Mouse (Mus musculus): Measurements from ENCODE around the gene Rtel1. TPM values are rescaled to one million over a fixed set of nuclear protein-coding genes. Genes with fewer than 3 reads are reported as not detected.
A peak's percentile ranks its signal among the peaks of the same experiment; 100 is the strongest.

The Rtel1 gene
- total RNA-seq, 2 experiments from 2014 or later = 7.2 to 11.3 TPM

DNA sequence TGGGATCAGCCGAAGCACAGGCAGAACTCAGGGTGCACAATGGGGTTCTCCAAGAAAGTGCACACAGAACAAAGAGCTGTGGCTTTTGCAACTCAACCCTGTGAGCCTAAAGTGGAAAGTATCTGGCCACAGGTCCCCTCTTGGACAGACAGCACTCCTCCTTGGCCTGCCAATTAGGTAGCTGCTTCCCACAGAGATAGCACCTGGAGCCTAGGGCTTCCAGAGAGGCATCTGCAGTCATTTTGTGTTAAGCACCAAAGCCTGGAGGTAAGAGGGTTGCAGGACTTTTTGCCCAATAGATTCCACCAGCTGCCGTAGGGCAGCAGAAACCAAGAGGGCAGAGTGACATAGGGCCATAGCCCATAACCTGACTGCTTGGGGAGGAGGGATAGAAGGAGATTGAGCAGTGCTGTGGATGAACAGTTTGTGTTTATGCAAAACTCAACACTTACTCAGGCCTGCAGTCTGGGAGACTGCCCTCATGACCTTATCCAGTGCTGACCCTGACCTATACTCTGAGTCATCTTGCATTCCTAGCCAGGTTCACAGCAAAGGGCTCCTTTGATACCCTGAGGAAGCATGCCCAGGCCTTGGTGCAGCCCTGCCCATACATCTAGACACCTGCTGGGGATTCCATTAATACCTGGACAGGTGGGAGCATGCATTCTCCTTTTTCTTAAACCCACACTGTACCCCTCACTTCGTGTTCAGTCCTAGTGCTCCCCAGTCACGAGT lies 70.8 kb downstream of the Rtel1 start:
- no peak for DNase-seq

DNA sequence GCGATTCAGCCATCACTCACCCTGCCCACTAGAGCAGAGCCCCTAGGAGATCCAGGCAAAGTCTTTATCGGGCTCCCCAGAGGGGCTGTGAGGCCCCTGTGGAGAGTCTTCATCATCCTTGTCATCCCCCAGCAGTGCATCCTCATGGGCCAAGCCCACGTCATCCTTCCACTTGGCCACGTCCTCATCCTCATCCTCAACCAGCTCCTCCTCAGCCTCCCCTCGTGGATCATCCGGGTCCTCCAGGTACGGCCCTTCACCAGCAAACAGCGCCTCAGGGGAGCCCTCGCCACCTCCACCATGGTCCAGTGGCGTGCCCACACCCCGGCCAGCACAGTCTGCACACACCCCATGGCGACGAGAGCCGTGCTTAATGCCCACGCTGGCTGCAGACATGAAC lies 71.5 kb downstream of the Rtel1 start:
- DNase-seq = no peak

DNA sequence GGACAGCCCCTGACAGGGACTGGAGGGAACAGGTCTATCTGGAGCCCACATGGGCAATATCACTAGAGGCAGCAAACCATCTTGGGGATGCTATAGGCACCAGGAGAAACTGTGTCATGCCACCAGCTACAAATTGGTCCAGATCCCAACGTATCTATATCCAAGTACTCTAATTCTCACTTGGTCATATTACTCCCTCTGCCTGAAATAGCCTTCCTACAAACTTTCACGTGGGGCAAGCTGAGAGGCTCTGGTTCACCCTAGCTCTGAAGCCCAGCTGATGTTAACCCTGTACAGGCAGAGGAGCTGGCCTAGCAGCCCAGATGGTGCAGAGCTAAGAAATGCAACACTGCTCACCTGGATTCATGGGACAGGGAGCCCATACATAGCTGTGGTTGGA lies 72.0 kb downstream of the Rtel1 start:
- DNase-seq = no peak

- DNase-seq = peak; percentile 85 to 93
Measured at GRCm38 (mm10) chr2:181392600-181393213, 73.2 kb downstream of the Rtel1 start.

GRCm38 (mm10) chr2:181394086-181394485 lies 74.5 kb downstream of the Rtel1 start:
- no peak for DNase-seq

DNA sequence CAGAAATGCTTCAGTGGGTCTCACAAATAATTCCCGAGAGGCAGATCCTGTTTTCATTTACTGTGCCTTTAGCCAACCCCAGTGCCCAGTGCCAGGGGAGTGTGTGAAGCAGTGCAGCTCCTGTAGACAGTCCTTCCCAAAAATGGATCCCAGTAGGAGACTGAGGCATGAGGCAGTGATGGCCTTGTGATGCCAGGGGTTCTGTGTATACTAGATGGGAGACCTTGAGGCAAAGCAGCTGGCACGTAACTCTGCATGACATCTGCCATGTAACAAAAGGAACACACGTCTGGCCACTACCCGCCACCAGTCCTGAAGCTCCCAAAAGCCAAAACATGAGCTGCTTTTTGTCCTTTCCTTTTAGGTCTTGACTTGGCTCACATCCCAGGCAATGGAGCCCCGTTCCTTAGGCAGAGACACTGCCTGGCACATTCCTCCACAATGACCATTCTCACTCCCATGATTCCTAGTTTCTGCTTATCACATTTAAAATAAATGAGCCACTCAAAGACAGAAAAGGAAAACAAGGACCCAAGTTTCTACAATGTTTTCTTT lies 77.7 kb downstream of the Rtel1 start:
- no peak for DNase-seq

DNA sequence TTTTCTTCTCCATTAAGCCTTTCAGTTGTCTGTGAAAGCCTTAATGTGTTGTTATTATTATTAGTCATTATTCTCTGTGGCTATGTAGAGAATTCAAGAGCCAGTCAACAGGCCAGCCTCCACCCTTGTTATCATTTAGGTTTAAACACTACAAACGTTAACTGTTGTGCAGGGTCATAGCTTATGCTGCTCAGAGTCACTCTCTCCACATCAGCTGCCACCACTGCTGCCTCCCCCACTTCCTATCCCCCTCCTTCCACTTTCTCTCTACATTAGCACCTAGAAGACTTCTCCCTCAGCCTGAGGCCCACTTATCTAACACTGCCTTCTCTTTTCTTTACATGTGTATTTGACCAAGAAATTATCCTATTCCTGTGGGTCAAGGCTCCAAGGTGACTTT lies 82.0 kb downstream of the Rtel1 start:
- DNase-seq = no peak

GRCm38 (mm10) chr2:181403722-181404121 lies 84.2 kb downstream of the Rtel1 start:
- no peak for DNase-seq

Other genes with a start within 250 kb of the Rtel1 start
- under 1 TPM in 1 of 2 experiments, not detected in 1; 0.03 TPM for gene Kcnq2, start 184.4 kb upstream of the Rtel1 start, total RNA-seq (2021)
- gene Eef1a2, start 162.7 kb upstream of the Rtel1 start, total RNA-seq (2021) = 1,000 to 10,000 TPM; 1,477 to 1,557 TPM
- gene Ppdpf, start 132.5 kb upstream of the Rtel1 start, total RNA-seq (2021) = 10 to 100 TPM; 47.6 to 56.8 TPM
- under 1 TPM in 1 of 2 experiments, not detected in 1; 0.08 TPM for gene Ptk6, start 117.0 kb upstream of the Rtel1 start, total RNA-seq (2021)
- under 1 TPM; 0.35 to 0.44 TPM for gene Srms, start 106.6 kb upstream of the Rtel1 start, total RNA-seq (2021)
- gene Fndc11, start 99.7 kb upstream of the Rtel1 start, total RNA-seq (2021) = not detected
- 10 to 100 TPM in 1 of 2 experiments, 1 to 10 TPM in 1; 8.4 to 11.1 TPM for gene Helz2, start 77.7 kb upstream of the Rtel1 start, total RNA-seq (2021)
- gene Gmeb2, start 31.7 kb upstream of the Rtel1 start, total RNA-seq (2021) = 1 to 10 TPM; 8.9 to 9.5 TPM
- gene Stmn3, start 5.2 kb upstream of the Rtel1 start, total RNA-seq (2021) = under 1 TPM in 1 of 2 experiments, not detected in 1; 0.41 TPM
- 10 to 100 TPM; 15.3 to 18.0 TPM for gene Zgpat, start 45.2 kb downstream of the Rtel1 start, total RNA-seq (2021)
- gene Arfrp1, start 45.7 kb downstream of the Rtel1 start, total RNA-seq (2021) = 10 to 100 TPM; 50.7 to 65.7 TPM
- 1 to 10 TPM; 3.3 to 6.3 TPM for gene Lime1, start 60.3 kb downstream of the Rtel1 start, total RNA-seq (2021)
- gene Zbtb46, start 139.7 kb downstream of the Rtel1 start, total RNA-seq (2021) = 10 to 100 TPM in 1 of 2 experiments, 1 to 10 TPM in 1; 9.4 to 11.2 TPM
- not detected for gene Abhd16b, start 173.5 kb downstream of the Rtel1 start, total RNA-seq (2021)
- gene Tpd52l2, start 177.4 kb downstream of the Rtel1 start, total RNA-seq (2021) = 10 to 100 TPM; 63.9 to 65.2 TPM
- gene Dnajc5, start 200.7 kb downstream of the Rtel1 start, total RNA-seq (2021) = 10 to 100 TPM; 59.0 to 64.0 TPM